Mouse (Mus musculus) embryo, embryonic 10 days (tissue): ENCODE measurements at regions not wholly inside any gene's neighbourhood (a gene's known extent, or its start where the extent isn't known, plus 50 kb on each side); places are given as distances from the start of the nearest gene placed in this dataset.

ENCODE experiments used
- DNase-seq: peaks from one replicate; pipeline ENCODE4 v3.0.0-alpha.2; 2015; ENCODE audit warnings: low spot score

DNA sequence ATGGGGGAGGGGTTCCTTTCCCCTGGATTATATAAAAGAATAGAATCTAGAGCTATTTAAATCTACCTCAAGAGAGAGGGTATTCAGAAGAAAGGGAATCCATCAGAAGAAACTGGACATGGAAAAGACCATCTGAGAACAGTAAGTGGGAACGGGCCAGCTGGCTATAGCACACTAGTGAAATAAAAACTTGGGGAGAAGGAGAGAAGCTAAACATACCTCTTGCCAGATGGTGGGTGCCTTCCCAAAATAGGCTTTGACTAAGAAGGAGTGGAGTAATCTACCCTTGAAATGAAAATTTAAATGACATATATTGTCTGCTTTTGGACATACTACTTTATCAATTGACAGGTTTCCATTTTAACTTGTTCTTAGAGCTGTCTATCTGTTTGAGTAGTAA lies 657.6 kb downstream of the Inhba start:
- DNase-seq, result no peak

DNA sequence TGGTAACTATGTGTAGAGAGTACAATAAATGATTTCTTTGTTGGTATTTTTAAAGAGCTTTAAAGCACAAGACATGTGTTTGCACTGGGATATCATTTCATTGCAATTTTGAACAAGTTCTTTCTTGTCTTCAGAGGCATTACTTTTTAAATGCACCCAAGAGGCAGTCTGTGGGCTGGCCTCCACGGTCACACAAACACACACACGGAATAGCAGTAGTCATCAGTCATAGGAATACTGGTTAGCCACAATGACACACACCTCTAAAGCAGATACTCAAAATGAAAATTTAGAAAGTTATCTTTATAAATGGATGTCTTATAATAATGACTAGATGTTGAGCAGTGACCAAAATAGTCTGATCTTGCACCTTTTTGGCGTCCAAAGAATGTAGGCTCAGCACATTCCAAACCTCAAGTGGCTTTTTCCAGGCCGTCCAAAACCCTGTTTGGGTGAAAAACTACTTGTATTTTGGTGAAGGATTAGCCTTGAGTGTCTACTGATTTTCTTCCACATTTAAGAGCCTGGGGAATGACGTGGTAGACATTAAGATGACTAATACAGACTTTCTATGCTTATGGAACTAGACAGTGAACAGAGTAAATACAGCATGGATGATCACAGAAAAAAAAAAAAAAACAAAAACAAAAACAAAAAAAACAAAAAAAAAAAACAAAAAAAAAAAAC lies 658.5 kb downstream of the Inhba start:
- DNase-seq, result no peak

DNA sequence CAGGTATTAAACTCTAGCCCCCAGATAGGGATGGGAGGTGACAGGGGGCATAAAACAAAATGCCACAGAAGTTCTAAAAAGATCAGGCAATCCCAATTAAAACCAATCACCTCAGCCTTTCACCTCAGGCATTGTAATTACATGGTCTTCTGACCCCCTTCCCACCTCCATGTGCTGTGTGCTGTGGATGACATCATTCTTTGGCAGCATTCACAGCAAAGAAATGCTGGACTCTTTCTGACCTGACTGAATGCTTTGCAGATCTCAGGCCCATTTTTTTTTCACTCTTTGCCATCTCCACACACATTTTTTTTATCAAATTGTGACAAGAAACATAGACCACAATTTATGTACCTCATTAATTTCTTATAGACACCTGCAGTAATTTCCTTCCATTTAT lies 659.1 kb downstream of the Inhba start:
- peak; percentile 5 for DNase-seq

GRCm38 (mm10) chr13:16676873-16677272 lies 665.2 kb downstream of the Inhba start:
- DNase-seq, result no peak

DNA sequence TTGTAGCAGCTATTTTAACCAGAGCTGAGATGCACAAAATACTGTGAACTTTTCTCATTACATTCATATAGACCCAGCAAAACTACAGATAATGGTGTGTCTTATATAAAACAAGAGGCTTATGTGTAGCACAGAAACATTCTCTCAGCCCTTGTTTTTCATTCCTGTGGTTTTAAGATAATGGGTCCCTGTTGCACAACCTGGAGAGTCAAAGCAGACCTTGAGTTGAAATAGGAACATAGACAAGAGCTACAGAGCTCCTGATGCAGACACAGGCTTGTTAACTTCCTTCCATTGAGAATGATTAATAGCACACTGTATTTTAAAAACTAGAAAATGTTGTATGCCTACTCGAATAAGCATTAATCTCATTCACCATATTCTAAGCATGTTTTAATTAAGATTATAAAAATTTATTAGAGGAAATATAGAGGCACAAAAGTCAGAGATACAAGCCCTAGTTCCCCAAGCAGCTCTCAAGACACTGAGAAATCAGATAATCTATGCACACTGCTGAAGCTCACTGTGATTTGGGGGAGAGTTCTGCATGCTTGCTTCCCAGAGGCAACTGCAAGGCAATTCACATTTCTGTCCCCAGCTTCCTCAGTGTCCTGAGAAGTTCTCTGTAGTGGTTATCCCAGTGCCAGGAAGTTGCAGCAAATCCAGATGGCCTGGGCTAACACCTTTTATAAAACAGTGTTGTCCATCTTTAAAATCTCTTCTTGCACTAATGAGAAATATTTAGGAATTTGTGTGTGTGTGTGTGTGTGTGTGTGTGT lies 666.8 kb downstream of the Inhba start:
- no peak for DNase-seq

GRCm38 (mm10) chr13:16694201-16694600 lies 682.5 kb downstream of the Inhba start:
- DNase-seq, result no peak

GRCm38 (mm10) chr13:16700934-16701333 lies 689.3 kb downstream of the Inhba start:
- no peak for DNase-seq

- no peak for DNase-seq
Measured at GRCm38 (mm10) chr13:16702138-16702537, 690.5 kb downstream of the Inhba start.

DNA sequence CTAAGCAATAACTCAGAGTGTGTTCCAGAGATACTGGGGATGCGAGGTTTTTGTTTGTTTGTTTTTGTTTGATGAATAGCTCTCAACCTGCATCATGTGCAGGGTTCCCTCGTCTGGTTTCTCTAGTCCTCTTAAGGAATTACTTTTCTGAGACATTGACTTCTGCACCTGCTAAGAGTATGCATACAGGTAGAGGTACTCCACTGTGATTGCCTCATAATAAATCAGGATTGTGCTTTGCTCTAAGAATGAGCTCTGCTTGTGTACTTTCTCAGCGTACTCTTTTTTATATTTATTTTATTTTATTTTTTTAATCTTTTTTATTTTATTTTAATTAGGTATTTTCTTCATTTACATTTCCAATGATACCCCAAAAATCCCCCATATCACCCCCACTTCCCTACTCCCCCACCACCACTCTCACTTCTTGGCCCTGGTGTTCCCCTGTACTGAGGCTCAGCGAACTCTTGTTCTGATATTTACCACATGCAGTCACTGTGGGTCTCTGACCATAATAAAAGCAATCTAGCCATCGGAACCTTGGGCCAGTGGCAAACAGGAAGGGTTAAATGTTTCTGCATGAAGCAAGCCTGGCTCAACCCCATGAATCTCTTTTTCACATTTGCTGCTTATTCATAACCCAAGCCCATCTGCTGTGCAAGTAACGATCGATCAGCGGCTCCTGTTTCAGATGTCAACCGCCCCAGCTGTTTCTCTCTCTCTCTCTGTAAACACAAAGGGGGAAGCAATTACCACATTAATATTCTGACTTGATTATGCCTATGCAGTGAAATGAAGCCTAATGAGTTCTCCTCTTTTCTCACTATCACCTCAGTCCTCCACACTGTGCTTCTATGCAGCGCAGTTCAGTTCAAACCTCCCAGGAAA lies 693.8 kb downstream of the Inhba start:
- DNase-seq, result no peak

DNA sequence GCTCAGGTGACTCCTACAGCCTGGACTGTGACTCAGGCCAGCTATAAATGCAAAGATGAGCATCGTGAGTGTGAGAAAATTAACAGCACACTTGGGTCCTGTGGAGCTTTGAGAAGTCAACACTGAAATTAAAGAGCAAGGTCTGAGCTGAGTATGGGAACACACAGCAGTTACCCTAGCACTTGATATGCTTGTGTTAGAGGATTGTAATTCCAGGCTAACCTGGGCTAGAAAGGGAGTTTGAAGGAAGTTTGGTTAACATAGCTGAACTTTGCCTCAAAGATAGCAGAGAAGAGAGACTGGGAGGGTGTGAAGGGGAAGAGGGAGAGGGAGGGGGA lies 694.4 kb downstream of the Inhba start:
- DNase-seq, result no peak

- DNase-seq, result no peak
Measured at GRCm38 (mm10) chr13:16715296-16715960, 703.8 kb downstream of the Inhba start.

DNA sequence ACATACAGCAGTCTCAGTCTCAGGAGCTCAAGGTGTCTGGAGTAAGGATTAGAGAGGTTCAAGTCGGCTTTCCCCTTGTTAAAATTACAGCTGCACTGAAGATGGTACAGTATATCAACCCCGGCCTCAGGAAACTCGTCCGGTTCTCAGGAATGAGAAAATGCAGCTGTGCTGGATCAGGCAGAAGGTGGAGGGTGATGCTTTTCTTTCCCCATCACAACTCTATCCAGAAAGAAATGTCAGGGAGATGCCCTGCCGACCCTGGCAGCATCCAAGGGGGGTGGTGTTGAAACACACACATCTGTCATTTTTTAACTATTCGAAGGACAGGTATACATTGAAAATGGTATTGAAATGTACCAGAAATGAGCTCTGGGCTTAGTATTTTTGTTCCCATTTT lies 704.7 kb downstream of the Inhba start:
- no peak for DNase-seq

DNA sequence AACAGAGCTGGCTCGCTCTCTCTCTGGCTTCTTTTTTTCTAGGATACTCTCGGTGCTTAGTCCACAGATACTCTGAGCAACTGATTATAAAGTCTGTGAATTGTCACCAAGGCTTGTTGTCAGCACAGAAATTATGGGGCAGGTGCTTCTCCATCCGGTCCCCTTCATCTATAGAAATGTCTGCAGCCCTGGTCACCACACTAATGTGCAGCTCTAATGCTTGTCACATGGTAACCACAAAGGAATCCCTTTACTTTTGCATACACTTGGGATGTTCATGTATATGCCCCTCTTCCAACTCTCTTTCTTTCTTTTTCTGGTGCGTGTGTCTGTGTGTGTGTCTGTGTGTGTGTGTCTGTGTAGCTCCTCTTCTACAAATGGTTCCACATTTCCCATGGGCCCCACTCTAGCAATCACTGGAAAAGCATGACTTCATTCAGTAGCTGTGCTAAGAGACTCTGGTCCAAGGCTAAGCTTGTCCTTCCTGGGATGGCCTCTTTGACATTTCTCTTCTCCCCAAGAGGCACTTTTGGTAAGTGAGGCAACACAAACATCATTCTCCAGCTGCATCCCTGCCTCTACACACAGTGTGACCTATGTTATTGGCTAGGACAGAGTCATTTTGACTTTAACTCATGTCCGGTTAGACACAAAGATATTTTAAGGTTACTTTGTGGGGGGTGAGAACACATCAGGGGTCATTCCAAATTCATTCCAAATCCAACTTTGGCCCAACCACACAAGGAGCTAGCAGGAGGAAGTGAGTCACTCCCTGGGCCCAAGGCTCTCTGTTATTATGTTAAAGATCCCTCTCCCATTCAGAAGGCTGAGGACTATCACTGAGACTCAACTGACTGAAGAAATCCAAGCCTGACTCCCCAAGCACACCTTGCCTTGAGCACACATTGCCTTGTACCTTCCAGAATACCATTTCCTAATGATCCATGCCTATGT lies 705.4 kb downstream of the Inhba start:
- no peak for DNase-seq

- DNase-seq, result no peak
Measured at GRCm38 (mm10) chr13:16720090-16720489, 708.4 kb downstream of the Inhba start.

- no peak for DNase-seq
Measured at GRCm38 (mm10) chr13:16725350-16725749, 713.7 kb downstream of the Inhba start.

DNA sequence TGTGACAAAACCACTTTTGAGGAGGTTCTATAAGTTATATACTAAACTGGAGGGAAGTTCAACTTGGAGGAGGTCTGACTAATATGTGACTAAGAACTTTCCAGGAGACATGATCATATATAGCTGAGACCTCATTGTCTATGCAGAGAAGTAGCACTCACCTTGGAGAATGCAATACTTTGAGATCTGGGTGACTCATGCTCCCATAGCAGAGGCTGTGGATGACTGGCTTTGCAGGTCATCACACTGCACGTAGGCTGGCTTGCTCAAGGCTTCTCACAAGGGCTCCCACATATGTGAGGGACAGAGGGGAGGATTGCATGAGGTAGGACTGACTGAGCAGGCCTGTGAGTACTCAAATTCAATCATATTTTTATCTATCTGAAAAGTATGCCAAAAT lies 726.7 kb downstream of the Inhba start:
- DNase-seq, result no peak

GRCm38 (mm10) chr13:16739563-16739962 lies 727.9 kb downstream of the Inhba start:
- no peak for DNase-seq

GRCm38 (mm10) chr13:16744237-16744636 lies 732.6 kb downstream of the Inhba start:
- no peak for DNase-seq

DNA sequence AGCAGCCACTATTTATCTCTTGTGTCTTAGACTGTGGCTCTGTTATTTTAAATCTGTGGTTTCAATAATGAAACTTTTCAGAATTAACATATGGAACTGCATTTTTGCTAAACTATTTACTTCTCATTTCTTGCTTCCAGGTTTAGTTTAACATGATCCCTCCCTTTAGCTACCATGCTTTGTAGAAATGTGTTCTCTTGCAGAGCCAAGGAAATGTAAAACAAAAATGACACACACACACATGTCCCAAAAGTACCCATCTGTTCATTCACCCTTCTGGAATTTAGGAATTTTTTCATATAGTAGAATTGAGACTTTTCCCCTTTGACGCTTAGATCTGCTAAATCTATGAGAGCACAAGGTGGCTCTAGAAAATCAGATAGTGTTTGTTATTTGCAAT lies 734.0 kb downstream of the Inhba start:
- no peak for DNase-seq

DNA sequence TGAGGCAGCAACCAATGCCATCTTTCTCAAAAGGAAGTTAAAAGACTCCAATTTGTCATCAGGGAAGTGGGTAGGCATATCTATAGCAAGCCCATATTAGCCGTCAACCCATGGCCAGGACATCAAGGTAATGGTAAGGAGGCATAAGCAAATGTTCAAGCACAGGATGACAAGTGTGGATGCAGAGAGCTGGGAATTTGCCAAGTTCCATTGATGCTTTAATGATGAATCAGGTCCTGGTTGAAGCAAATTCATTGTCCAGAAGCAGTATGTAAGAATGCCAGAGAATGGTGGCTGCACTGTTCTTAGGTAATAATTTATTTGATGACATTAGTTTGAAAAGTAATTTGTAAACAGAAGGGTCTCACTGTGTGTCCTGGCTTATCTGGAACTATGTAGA lies 734.8 kb downstream of the Inhba start:
- no peak for DNase-seq

DNA sequence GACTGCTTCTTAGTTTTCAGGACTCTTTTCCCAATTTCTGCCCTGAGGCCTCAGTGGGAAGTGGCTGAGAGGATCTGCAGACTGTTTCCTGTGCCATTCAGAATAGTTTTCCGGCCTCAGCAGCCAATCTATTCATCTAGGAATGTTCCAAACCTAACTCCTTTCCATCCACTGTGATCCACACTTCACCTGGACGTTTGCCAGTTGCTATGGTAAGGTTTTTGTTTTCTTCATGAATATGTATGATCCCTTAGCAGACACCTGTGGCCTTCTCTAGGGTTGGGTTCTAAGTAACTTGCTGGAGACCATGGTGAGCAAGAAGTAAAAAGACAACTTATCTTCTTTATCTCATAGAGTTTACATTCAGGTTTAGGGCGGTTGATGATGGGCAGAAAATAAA lies 744.6 kb downstream of the Inhba start:
- DNase-seq, result no peak
